Mouse (Mus musculus) layer of hippocampus, postnatal 14 days (tissue): Measurements from ENCODE around the gene Cfap73. TPM values are rescaled to one million over a fixed set of nuclear protein-coding genes. Genes with fewer than 3 reads are reported as not detected.

ENCODE experiments used
- DNase-seq, 2 experiments: peaks; one replicate each; pipeline ENCODE4 v3.0.0; 2021 to 2022; ENCODE audit warnings: low spot score in 2 of 2, mixed read lengths in 1 of 2
- total RNA-seq, 2 experiments: library from RNA; stranded (reverse); gene quantifications; 2 replicates each; pipeline ENCODE4 v1.2.3; 2021

The Cfap73 gene
- total RNA-seq, 2 experiments from 2014 or later: 1.8 TPM; not detected in 1

DNA sequence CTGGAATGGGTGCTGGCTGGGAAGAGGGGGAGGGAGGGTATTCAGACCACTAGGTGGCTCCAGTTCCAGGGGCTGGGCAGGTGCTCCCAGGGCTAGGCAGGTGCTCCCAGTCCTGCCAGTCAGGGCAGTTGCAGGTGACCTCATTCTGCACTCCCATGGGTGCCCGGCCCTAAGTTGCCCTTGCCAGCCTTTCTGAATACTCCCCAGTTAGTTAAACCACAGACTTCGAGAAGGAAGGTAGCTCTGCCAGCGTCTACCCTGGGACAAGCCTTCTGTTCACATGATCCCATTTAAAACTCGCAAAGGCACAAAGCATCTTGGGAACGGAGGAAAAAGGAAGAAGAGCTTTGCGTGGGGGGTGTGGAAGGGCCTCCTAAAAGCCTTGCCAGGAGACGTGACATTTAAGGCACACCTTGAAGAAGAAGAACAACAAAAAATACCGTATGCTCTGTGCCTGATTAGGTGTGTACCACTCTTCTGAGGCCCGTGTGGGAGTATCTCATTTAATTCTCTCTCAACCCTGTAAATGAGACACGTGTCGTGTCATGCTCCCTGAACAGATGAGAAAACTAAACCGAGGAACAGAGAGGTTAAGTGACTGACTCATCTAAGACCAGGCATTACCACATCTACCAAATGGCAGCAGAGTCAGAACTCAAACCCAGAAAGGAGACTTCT is 13.9 kb upstream of the Cfap73 start:
- DNase-seq: no peak

DNA sequence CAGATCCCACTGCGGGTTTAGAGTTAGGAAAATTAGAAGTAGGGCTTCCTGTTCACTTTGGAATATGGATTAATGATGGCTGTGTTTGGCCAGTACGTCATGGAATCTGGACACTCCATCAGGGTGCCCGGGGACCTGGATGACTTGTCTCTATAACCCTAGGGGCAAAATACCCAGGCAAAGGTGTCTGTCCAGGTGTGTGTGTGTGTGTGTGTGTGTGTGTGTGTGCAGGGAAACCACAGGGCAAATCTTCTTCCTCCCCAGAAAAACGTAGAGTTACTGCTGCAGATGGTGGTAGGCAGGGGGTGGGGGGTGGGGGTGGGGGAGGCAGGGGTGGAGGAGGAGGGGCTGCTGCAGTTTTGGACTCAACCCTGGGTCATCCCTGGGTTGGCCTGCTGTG is 13.3 kb upstream of the Cfap73 start:
- no peak for DNase-seq

DNA sequence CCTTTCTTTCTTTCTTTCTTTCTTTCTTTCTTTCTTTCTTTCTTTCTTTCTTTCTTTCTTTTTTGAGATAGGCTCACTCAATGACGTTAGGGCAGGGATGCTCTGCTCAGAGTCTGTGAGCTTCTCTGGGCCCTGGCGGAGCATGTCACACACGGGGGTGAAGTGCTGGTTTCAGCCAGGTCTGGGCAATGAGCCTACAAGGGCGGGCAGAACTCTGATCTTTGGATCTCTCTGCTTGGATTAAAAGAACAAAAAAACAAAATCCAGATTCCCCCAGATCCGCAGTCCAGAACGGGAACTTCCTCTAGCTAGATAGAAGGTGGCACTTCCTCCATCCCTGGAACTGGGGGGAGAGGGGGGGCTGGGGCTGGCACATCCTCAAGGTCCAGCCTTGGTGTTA is 11.8 kb upstream of the Cfap73 start:
- no peak for DNase-seq

DNA sequence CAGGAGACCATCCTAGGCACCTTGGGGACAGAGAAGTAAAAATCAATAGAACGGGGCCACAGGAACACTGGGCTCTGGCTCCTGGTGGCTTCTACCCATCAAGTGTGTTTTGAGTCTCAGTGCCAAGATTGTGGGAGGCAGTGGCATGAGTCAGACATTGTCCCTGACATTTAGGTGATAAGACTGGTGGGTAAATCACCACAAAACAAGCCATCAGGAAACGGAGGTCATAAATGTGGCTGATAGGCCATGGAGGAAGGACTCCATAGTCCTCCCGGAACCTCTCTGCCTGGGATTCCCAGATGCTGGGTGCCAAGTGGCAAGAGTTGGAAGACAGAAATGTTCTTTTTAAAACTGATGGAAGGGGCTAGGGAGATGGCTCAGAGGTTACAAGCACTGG is 10.2 kb upstream of the Cfap73 start:
- DNase-seq: no peak

DNA sequence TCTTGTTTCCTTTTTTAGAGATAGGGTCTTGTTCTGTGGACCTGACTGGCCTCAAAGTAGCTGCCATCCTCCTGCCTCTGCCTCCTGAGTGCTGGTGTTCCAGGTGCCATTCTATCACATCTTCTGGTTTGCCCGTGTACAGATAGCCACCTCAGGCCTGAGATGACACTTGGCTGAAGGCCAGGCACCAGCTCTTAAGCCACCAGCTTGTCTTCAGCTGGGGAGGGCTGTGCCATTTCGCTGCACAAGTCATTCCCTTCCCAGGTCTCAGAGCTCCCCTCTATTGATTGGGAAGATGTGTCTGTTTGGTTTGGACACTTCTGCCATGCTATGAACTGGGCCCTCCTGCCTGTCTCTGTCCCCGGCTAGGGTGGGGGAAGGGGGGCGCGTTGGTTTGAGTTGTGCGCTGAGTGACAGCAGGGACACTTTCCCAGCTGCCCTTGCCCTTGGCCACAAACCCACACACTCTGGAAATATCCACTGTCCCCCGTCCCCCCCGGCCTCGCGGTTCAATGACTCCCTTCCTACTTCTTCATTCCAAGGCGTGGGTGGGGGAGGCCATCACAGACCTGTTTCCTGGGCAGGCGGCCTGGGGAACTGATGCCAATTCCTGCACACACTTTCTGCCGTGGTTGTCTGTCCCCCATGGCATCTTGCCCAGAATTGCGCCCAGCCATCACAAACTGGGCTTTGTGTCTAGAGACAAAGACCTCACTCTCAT is 9.5 kb upstream of the Cfap73 start:
- DNase-seq: no peak

DNA sequence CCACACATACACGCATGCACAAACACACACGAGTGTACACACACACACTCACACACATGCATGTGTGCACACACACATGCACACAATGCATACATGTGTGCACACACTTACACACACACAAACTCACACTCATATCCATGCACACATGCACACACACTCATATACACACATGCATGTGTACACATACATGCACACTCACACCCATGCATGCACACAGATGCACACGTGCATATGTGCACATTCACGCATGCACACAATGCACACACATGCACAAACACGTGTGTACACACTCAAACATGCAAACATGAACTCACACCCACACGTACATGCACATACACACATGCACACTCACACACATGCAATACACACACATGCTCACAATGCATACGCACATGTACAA is 6.1 kb upstream of the Cfap73 start:
- DNase-seq: no peak

DNA sequence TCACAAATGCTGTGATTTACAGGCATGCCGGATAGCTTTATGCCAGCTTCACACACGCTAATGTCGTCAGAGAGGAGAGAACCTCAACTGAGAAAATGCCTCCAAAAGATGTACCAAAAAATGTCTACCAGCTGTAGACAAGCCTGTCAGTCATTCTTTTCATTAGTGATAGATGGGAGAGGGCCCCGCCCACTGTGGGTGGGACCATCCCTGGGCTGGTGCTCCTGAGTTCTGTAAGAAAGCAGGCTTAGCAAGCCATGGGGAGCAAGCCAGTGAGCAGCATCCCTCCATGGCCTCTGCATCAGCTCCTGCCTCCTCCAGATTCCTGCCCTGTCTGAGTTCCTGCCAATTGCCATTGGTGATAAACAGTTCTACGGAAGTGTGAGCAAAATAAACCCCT is 1.6 kb upstream of the Cfap73 start:
- DNase-seq: no peak

DNA sequence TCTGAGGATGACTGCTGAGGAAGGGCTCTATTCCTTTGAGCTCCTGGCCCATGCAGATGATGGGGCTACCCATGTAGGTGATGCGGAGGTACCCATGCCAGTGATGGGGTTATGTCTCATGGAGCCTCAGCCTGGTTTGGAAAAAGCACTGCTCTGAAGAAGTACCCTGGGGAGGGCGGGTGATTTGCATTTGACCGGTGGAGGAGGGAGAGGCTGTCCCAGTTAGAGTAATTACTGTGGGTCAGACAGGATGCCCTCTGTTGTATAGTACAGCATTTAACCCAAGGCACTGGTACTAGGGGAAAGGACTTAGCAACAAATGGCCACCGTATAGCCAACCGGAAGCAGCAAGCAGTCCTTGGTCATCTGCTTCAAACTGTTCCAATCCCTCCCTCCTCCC is 825 bp upstream of the Cfap73 start:
- no peak for DNase-seq

DNA sequence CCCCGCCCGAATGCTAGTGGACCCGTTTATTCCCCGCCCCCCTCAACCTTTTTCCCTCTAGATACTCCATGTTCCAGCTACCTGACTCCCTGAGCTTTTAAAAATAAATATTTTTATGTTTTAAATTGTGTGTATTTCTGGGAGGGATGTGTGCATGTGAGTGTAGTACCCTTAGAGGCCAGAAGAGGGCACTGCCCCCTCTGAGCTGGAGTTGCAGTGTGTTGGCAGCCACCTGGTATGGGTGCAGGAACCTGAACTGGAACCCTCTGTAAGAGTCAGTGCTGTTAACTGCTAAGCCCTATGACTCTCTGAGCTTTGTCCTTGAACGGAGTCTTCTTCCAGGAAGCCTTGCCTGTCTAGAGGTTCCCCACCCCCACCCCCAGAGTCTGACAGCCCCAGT is 2.1 kb downstream of the Cfap73 start:
- no peak for DNase-seq

DNA sequence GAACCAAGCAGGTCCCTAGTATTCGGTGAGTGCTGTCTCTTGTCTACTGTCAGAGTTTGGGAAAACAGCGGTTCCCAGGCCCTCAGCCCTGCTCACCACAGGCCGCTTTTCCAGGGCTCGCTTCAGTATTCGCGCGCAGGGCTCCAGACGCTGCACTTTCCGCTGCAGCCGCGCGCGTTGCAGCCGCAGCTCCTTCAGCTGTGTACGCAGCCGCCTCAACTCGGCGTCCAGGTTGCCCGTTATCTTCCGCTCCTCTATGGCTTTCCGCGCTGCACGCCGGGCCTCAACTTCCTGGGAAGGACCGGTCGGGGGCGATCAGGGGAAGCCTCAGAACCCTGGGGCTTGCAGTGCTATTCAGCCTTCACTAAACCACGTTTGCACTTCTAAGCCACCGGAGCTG is 2.9 kb downstream of the Cfap73 start:
- DNase-seq: no peak

DNA sequence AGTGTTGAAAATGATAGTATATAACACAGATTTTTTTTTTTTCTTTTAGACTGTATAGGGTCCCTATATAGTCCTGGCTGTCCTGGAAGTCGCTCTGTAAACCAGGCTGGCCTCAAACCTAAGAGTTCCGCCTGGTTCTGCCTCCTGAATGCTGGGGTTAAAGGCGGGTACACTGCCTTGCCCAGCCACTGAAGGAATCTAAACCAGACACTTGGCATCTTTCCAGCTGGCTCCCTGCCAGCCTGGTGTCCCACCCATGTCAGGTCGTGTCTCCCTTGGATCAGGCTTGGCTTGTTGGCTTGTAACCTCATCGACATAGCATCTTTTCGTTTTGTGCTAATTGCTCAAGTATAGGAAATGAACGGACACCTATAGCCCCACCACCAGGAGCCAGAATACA is 5.4 kb downstream of the Cfap73 start:
- DNase-seq: no peak

DNA sequence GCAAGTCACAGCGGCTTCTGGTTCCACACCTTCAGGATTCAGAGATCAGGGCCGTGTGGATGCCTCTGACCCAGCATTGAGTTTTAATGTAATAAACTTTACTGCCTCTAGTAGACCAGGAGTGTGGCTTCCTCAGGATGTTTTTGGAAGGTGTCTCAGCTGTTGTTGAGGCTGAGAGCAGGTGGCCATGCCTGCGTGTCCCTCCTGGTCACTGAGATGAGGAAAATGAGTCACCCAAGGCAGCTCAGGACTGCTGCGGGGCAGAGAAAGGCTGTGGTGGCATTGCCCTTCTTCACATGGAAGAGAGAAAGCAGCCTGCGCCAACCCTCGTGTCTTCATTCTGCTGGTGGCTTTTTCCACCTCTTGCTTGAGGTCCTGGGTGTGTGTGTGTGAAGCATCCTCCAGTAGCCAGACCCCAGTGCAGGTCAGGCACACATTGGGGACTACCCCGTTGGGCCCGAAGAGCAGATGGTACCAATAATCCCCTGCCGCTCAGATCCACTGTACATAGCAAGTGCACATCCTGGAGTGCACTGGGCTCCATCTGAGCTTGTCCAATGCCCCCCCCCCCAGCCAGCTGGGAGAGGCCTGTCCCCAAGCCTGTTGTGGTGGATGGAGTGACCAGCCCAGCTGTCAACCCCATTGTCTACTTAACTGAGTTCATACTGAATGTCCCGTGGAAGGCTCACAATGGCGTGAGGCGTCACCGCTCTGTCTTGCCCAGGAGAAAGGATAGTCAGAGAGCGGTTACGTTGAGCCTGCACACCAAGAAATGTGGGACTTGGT is 6.3 kb downstream of the Cfap73 start:
- no peak for DNase-seq

DNA sequence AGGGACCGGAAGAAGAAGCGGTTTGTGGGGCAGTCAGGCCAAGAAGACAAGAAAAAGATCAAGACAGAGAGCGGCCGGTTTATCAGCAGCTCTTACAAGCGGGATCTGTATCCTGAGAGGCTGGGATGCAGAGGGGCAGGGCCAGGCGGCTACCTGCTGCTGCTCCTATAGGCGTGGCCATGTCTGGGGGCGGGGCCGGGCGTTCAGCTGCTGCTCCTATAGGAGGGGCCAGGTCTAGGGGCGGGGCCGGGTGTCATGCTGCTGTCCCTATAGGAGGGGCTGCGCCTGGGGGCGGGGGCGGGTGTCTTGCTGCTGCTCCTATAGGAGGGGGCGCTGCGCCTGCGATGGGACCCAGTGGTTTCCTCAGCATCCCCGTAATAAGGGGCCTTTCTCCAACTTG is 7.6 kb downstream of the Cfap73 start:
- DNase-seq: no peak

DNA sequence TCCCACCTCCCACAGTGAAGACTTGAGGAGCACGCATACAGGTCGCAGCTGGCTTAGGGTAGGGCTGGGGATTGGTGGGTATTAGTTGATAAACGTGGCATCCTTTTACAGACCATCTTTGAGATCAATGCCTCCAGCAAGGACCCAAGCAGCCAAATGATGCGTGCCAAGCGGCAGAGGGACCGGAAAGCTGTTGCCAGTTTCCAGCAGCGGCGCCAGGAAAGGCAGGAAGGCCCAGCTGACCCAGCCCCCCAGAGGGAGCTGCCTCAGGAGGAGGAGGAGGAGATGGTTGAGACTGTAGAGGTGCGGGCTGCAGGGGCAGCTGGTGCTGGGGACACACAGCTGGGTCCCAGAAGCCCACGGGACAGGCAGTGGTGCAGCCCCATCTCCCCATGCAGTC is 9.6 kb downstream of the Cfap73 start:
- no peak for DNase-seq

DNA sequence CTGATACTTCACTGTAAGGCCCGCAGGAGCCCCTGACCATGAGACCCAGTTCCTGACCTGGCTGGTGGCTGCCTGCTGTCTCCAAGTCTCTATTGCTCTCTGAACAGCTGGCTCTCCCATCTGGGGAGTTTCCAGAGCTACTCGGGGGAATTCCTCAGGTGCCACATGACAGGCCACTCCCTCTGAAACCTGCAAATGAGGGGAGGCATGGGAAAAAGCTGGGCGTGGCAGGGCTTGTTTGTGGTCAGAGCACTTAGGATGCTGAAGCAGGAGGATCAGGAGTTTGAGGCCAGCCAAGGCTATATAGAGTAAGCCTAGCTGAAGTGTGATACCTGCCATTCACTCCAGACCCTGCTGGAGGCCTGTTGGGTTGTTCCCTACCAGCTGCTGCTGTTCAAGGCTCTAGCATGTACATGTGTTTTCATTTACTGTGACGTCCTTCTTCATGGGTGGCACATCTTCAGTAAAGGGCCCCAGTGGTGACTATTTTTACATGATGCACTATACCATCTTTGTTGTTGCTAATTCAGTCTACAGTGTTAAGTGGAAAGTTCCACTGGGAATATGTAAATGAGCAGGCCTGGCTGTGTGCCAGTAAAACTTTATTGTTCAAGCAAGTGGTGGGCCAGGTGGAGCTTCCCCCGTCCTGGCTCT is 11.7 kb downstream of the Cfap73 start:
- DNase-seq: no peak

DNA sequence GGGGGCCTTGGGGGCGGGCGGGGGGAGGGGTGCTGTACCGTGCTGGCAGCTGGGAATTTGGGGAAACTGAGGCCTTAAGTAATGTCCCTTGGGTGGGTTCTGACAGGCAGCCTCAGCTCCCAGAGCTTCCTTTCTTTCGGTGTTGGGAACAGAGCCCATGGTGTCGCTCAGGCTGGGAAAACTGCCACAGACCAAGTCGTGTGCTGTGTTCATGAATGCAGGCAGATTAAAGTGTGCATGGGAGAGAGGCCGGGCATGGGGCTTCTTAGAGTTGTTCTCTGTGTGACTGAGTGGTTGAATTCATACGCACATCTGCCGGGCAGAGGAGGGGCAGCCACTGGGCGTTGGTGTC is 12.2 kb downstream of the Cfap73 start:
- DNase-seq: no peak

DNA sequence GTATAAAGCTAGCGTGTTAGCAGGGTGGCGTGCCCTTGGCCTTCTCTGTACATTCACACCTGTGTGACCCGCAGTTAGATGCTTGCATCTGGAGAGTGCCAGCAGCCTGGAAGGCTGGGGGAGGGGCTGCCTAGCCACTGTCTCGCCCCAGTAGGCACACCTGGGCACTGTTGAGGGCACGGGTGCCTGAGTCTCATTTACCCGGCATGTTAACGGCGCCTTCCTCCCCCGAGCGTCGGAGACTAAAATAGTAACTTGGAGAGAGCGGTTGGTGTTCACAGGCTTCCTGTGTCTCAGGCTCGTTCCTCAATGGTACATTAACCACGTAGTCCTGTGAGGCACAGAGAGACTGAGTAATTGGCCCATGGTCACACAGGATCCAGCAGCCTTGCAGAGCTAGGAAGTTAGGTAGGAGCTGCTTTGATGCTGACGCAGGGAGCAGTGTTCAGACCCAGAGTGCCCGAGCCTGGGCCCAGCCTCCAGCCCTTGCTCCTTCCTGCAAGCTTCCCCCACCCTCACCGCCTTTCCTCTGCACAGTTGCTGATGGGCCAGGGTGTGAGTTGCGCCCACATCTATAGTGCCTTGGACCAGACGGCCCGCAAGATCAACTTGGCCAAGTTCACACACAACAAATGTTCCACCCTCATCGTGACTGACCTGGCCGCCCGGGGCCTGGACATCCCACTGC is 12.8 kb downstream of the Cfap73 start:
- no peak for DNase-seq

DNA sequence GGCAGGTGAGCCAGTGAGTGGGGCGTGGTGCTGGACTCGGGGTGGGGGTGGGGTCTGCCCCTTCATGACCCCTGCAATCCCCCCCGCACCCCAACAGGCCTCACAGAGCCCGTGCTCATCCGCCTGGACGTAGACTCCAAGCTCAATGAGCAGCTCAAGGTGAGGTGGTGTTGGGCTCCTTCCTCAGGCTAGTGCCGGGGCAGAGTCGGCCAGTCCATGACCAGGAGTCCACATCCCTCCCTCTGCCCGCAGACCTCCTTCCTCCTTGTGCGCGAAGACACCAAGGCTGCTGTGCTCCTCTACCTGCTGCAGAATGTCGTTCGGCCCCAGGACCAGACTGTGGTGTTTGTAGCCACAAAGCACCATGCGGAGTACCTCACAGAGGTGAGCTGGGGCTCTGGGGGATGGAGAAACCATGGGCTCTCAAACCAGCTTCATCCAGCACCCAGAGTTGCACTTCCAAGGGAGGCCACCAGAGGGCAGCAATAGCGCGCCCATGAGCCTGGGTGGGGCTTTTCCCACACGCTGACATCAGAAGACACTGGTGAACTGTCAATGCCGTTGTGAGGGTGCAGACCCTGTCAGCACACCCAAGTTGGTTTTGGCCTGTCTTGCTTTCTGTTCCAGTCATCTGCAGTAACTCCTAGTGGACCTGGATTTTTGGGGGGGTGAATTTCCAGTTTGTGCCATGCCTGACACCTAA is 13.5 kb downstream of the Cfap73 start:
- peak; percentile 87 to 89 for DNase-seq

DNA sequence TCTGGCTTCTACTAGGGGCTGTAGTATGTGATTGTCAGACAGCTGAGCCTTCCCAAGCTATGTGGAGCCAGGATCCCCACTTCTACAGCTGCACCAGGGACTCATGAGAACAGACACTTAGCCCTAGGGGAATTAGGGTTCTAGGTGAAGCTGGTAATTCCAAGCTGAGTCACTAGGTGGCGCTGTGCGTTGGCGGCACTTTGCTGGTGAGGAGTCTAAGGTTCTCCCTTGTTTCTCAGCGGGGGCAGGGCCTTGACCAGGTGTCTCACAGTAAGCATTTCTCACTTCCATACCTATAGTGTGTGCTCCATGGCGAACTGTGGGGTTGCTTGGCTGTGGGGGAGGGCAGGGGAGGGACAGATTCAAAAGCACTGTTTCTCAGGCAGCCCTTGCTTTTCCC is 14.8 kb downstream of the Cfap73 start:
- no peak for DNase-seq

DNA sequence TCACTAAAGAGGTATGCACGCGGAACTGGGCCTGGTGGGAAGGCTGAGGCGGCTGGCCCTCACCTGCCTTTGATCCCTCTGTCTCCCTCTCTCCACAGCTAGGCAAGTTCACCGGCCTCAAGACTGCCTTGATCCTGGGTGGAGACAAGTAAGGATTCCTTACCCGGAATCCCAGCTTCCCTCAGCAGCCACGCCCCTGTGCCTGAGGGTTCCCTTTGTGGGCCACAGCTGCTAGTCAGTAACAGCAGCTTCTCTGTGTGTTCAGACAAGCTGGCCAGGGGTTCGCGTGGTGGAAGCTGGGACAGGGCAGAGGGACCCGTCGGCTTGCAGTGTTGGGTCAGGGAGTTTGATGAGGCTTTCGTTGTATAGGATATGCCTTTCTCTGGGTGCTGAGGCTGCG is 15.3 kb downstream of the Cfap73 start:
- no peak for DNase-seq

DNA sequence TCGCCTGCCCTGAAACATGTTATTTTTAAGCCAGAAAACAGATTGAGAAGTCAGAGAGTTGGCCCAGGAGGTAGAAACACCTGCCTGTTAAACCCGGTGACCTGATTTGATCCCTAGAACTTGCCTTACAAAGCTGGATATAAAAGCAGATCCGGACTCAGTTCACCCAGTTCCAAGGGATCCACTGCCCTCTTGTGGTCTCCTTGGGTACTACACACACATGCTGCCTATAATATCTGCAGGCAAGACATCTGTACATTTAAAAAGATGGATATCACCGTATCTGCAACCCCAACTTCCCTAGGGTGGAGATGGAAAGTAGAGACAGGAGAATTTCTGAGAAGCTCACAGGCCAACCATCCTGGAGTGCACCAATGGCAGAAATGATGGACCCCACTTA is 18.1 kb downstream of the Cfap73 start:
- no peak for DNase-seq
